Mouse (Mus musculus): ENCODE measurements around the gene Dcst2. TPM values are rescaled to one million over a fixed set of nuclear protein-coding genes. Genes with fewer than 3 reads are reported as not detected.
A peak's percentile ranks its signal among the peaks of the same experiment; 100 is the strongest.

Gene Dcst2
- total RNA-seq, 2 experiments from 2014 or later, result 0.41 to 0.76 TPM

DNA sequence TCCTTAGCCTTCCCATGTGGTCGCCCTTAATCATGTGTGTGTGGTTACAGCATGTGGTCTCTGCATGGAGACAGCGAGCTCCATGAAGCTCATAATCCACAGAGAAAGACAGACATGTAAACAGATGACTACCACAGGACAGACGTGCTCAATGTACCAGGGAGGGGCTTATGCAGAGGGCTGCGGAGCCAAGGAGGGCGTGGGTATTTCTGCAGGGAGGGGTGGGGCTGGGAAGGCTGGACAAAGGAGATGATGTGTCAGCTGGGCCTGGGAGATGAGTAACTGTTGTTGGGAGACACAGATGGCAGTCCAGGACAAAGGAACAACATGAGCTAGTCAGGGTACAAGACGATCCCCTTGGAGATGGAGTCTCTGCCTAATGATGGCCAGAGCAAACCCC lies 2.1 kb upstream of the Dcst2 start:
- no peak for DNase-seq (ENCODE audit: low spot score in 2 of 2)

DNA sequence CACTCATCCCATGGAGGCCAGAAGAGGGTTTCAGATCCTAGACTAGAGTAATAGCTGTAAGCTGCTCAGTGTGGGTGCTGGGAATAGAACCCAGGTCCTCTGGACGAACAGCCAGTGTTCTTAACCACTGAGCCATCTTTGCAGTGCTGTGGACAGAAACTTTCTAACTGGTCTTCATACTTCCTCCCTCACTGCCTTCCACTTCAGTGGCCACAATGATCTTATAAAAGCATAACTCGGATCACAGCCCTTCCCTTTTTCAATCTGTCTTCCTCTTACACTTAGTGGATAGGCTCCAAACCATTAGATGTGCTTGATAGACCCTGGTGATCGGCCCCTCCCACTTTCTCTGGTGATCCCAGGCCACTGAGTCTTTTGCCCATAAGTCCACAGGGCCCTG lies 1.5 kb upstream of the Dcst2 start:
- no peak for DNase-seq (ENCODE audit: low spot score in 2 of 2)

DNA sequence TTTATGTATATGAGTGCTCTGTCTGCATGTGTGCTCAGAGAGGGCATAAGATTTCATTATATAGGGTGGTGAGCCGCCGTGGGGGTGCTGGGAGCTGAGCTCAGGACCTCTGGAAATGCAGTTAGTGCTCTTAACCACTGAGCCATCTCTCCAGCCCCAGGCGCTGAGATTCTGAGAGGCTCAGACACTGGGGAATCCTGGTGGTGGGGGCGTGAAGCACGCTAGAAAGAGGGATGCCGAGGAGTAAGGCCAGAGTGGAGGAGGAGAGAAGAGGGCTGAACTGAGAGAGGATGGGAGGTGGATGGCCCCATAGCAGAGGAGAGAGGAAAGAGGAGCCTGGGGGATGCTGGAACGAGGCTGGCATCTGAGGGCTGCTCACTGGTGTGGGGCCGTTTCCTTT lies 2.9 kb downstream of the Dcst2 start:
- DNase-seq (ENCODE audit: low spot score in 2 of 2), result no peak

- DNase-seq (ENCODE audit: low spot score in 2 of 2), result no peak
These were observed 3.3 kb downstream of the Dcst2 start, which contains the start of gene Dcst1 for GRCm38 (mm10) chr3:89365153-89365485. Dcst1 (minus strand) TSS chr3:89365253.

DNA sequence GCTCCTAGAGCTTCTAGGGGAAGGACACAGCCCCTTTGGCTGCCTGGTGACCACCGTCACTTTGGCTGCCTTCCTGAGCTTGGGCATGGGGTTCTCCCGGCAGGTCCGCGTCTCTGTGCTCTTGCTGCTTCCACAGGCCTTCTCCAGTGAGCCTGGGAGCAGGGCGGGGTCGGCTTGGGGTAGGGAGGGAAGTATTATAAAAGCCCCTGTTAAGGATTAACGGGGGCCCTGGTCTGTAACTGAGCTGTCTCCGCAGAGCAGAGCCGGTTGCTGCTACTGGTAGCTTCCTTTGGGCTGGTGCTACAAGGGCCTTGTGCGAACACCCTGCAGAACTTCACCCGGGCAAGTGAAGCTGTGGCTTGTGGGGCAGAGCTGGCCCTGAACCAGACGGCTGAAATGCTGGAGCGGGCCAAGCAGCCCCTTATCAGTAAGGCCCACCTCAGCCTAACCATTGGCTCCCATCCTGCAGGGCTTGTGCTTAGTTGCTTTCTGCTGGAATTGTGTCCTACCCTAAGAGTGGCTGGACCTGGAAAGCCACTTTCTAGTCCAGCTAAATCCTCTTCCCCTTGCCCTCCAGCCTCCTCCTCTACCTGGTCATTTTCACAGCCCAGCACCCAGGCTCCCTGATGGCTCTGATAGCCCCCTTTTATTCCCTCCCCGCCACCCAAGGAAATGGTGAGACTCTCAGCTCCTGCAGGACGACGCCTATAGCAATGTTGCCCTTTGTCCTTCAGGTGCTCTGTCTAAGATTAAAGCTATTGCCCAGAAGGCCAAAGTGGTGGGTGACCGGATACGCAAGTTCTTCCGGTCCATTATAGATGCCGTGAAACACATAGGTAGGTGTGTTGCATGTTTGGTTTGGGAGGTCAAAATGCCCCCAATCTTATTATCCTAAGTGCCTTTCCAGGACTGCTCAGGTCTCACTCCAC lies 4.0 kb downstream of the Dcst2 start:
- no peak for DNase-seq (ENCODE audit: low spot score in 2 of 2)

GRCm38 (mm10) chr3:89367338-89367737 lies 5.6 kb downstream of the Dcst2 start:
- DNase-seq (ENCODE audit: low spot score in 2 of 2), result no peak

- DNase-seq (ENCODE audit: low spot score in 2 of 2), result no peak
These were observed 11.9 kb downstream of the Dcst2 start for GRCm38 (mm10) chr3:89373581-89374231.

GRCm38 (mm10) chr3:89377831-89378230 lies 16.1 kb downstream of the Dcst2 start:
- no peak for DNase-seq (ENCODE audit: low spot score in 2 of 2)

GRCm38 (mm10) chr3:89378394-89379067 lies 16.8 kb downstream of the Dcst2 start:
- peak; percentile 57 to 73 for DNase-seq (ENCODE audit: low spot score in 2 of 2)

DNA sequence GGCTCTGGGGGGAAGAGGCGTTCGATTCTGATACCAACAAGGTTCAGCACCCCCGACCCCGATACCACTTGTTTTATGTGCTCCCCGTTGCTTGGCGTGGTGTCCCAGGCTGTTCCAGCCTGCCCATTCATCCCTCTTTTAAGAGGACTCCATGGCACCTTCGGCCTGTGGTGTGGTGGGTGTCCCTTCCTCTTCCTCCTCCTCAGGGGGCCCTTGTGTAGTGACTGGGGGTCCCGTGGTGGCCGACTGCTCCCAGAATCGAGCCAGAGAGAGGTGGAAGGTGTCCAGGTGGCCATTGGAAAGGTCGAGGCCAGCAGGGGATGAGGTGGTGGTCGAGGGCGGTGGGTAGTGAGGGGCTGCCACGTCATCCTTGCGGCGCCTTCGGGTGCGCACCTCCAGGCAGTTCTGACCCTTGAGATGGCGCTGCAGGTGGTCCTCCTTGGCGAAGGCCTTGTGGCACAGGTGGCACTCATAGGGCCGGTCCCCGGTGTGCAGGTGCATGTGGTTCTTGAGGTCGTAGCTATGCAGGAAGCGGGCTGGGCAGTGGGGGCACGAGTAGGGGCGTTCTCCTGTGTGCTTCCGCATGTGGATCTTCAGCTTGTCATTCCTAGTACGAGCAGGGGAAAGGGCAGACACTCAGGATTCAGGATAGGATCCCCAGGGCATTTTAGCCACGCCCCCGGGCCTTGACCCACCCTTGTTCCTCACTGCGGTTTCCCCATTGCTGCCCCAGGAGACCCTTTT lies 17.8 kb downstream of the Dcst2 start:
- DNase-seq (ENCODE audit: low spot score in 2 of 2), result no peak

DNA sequence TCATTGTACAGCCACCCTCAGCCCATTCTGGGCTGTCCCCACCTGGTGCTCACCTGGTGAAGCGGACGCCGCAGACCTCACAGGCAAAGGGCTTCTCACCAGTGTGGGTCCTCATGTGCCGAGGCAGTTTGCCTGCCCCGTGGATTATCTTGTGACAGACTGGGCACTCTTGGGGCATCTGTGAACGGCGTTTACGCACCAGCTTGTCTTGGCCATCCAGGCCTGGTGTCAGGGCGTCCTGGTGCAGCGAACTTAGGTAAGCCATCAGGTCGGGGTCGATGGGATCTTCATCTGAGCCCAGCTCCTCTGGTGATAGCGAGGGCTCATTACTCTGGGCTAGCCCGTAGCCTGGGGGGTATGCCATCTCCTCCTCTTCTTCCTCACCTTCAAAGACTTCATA lies 18.5 kb downstream of the Dcst2 start:
- DNase-seq (ENCODE audit: low spot score in 2 of 2), result no peak

GRCm38 (mm10) chr3:89380711-89381110 lies 18.9 kb downstream of the Dcst2 start:
- no peak for DNase-seq (ENCODE audit: low spot score in 2 of 2)

- no peak for DNase-seq (ENCODE audit: low spot score in 2 of 2)
These were observed 19.5 kb downstream of the Dcst2 start for GRCm38 (mm10) chr3:89381233-89381632.

GRCm38 (mm10) chr3:89382033-89382882 lies 20.5 kb downstream of the Dcst2 start:
- DNase-seq (ENCODE audit: low spot score in 2 of 2), result no peak

DNA sequence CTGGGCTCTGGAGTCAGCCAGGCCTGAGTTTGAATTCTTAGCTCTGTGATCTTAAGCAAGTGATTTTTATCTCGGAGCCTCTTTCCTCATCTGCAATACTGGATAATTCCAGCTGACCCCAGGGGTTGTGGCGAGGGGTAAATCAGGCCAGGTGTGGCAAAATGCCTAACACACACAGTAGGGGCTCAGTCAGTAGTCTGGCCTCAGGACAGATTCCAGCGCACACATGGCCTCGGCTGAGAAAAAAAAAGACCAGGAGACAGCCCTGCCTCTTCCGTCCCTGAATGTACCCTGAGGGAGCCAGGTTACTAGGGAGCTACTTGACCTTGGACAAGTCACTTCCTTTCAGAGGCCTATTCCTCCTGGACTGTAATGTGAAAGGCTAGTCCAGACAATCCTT lies 21.2 kb downstream of the Dcst2 start:
- no peak for DNase-seq (ENCODE audit: low spot score in 2 of 2)

DNA sequence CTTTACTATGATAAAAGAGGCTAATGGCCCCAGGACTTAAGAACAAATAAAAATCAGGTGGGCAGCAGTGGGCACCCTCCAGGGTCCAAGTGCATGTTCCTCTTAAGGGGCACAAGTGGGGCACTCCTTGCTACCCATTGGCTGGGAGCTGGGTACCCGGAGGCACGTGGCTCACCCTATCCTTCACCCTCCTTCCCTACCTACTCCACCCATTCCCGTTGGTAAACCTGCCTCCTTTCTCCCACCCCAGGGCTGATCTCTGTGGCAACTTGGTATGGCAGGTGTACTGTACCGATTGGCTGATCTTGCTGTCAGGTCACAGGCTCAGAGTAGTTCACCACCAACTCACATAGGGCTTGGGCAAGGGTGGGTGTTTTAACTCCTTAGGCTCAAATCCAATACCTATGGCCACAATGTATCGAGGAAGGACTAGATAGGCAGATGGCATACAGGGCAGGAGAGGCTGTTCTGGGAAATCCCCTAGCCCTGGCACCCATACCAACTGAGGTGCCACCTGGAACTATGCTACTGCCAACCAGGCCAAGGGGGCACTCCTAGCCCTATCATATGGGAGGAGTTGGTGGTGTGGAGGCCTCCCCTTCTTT lies 22.0 kb downstream of the Dcst2 start:
- no peak for DNase-seq (ENCODE audit: low spot score in 2 of 2)

GRCm38 (mm10) chr3:89384331-89385076 lies 22.7 kb downstream of the Dcst2 start:
- DNase-seq (ENCODE audit: low spot score in 2 of 2), result no peak

- no peak for DNase-seq (ENCODE audit: low spot score in 2 of 2)
These were observed 23.7 kb downstream of the Dcst2 start for GRCm38 (mm10) chr3:89385451-89385850.

All from layer of hippocampus, postnatal 14 days (tissue).